Mouse (Mus musculus) liver, embryonic 16.5 days (tissue): ENCODE results near the gene Itga9. TPM values are rescaled to one million over a fixed set of nuclear protein-coding genes. Genes with fewer than 3 reads are reported as not detected.

Experiments
- ATAC-seq: fragments of 200-750 bp; cut with Nextera tagmentation; 2 replicates; pipeline ENCODE4 v1.8.0; 2017; ENCODE audit warnings: low read depth, mild to moderate bottlenecking, moderate number of reproducible peaks, moderate library complexity
- H3K27ac ChIP-seq: fragments of 300-500 bp; sonication (generic); 2 replicates; pipeline ENCODE4 v1.5.1; 2014; ENCODE audit warnings: mild to moderate bottlenecking, low read length
- H3K27me3 ChIP-seq: fragments of 300-500 bp; sonication (generic); 2 replicates; pipeline ENCODE4 v1.6.1; 2014; ENCODE audit warnings: low read depth, low read length, mixed read lengths; ENCODE audit not compliant: control insufficient read depth, insufficient read depth
- H3K36me3 ChIP-seq: fragments of 300-500 bp; sonication (generic); 2 replicates; pipeline ENCODE4 v1.6.1; 2014; ENCODE audit warnings: mild to moderate bottlenecking; ENCODE audit not compliant: control insufficient read depth, insufficient read depth
- H3K4me1 ChIP-seq: fragments of 300-500 bp; sonication (generic); 2 replicates; pipeline ENCODE4 v1.6.1; 2014; ENCODE audit warnings: low read depth, low read length, mixed read lengths; ENCODE audit not compliant: control insufficient read depth
- H3K4me2 ChIP-seq: fragments of 300-500 bp; sonication (generic); 2 replicates; pipeline ENCODE4 v1.6.1; 2014; ENCODE audit warnings: low read depth, low read length, mixed read lengths
- H3K4me3 ChIP-seq: fragments of 300-500 bp; sonication (generic); 2 replicates; pipeline ENCODE4 v1.5.1; 2014; ENCODE audit warnings: low read depth, mild to moderate bottlenecking, low read length
- H3K9ac ChIP-seq: fragments of 300-500 bp; sonication (generic); 2 replicates; pipeline ENCODE4 v1.6.1; 2014; ENCODE audit warnings: low read depth, low read length
- H3K9me3 ChIP-seq: fragments of 300-500 bp; sonication (generic); replicated peaks from 2 replicates; pipeline ENCODE4 v1.6.1; 2016; ENCODE audit warnings: low read length; ENCODE audit not compliant: control insufficient read depth
- WGBS: fragments of 180-500 bp; shearing (Covaris S2); extraction: QIAGEN DNeasy Blood & Tissue Kit; methylation state at CpG from one replicate; pipeline ENCODE4 v1.1.7; 2014; ENCODE audit not compliant: insufficient replicate concordance; 5-methylcytosine and 5-hydroxymethylcytosine counted together
- polyA plus RNA-seq: library from polyadenylated mRNA; unstranded; fragments of >200 nt; fragmentation: Nextera tagmentation; extraction: Ambion mirVana; gene quantifications from 2 replicates; pipeline ENCODE4 v1.2.1, GENCODE M21; 2015

The Itga9 gene
- polyA plus RNA-seq, 1 experiment from 2014 or later = 1.4 TPM

DNA sequence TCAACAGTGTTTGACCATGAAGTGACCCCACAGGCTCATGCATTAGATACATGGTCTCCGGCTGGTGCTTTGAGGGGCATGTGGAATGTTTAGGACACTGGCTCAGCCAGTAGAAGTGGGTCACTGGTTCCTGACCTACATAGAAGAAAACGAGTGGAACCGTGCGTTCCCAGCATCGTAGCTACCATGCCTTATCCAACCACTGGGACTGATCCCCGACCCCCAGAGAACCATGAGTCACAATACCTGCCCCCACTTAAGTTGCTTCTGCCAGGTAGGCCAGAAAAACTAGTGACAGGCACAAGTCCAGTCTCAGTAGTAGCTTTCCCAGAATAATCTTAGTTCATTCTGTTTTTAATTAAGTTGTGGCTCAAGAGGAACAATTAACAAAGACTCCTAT lies 121.8 kb downstream of the Itga9 start:
- H3K27me3 ChIP-seq = no peaks in the 10 kb centered on the region
- 74% methylated on average over 6 of the region's 6 CpGs for WGBS
- no peak for ATAC-seq

DNA sequence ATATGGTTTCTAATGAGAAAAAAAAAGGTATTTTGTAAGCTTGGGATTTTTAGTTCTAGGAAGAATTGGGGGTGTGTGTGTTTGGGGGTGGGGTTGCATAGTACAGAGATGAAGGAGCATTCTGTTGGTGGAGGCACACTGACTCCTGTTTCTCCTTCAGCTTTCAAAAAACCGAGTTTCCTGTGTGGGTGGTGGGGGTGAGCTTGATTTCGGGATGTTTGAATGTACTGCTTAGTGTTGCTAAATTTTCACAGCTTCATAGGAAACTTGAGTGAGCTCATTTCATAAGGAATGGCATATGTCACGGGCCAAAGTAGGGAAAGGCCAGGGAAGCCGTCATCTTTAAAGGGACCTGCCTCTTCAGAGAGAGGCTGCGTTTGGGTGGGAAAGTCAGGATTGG lies 122.5 kb downstream of the Itga9 start:
- no peak overlapping the region for H3K4me2 ChIP-seq
- no peak overlapping the region for H3K4me3 ChIP-seq
- H3K27me3 ChIP-seq = no peaks in the 10 kb centered on the region
- no peaks in the 10 kb centered on the region for H3K4me1 ChIP-seq
- H3K36me3 ChIP-seq = no peaks in the 10 kb centered on the region
- H3K9ac ChIP-seq = no peak overlapping the region
- WGBS = 56% methylated on average over 5 of the region's 5 CpGs
- no peak for ATAC-seq
- no peaks in the 10 kb centered on the region for H3K9me3 ChIP-seq
- H3K27ac ChIP-seq = no peak overlapping the region

More for the DNA sequence above, 121.8 kb downstream of the Itga9 start:
- H3K4me2 ChIP-seq = no peak overlapping the region
- H3K27ac ChIP-seq = no peak overlapping the region
- H3K4me1 ChIP-seq = no peaks in the 10 kb centered on the region
- no peaks in the 10 kb centered on the region for H3K9me3 ChIP-seq
- H3K36me3 ChIP-seq = no peaks in the 10 kb centered on the region
- H3K9ac ChIP-seq = no peak overlapping the region
- no peak overlapping the region for H3K4me3 ChIP-seq

- H3K4me1 ChIP-seq = no peaks in the 10 kb centered on the region
- no peaks in the 10 kb centered on the region for H3K27me3 ChIP-seq
- H3K9ac ChIP-seq = no peak overlapping the region
- no peak overlapping the region for H3K27ac ChIP-seq
- no peak for ATAC-seq
- no peak overlapping the region for H3K4me2 ChIP-seq
- H3K36me3 ChIP-seq = no peaks in the 10 kb centered on the region
- WGBS = 76% methylated on average over 8 of the region's 8 CpGs
- no peaks in the 10 kb centered on the region for H3K9me3 ChIP-seq
- H3K4me3 ChIP-seq = no peak overlapping the region
Observed at GRCm38 (mm10) chr9:118730172-118730571, 123.7 kb downstream of the Itga9 start.

- H3K4me2 ChIP-seq = no peak overlapping the region
- no peak overlapping the region for H3K4me3 ChIP-seq
- no peak for ATAC-seq
- 32% methylated on average over 5 of the region's 5 CpGs for WGBS
- H3K27ac ChIP-seq = no peak overlapping the region
- H3K9ac ChIP-seq = no peak overlapping the region
- H3K36me3 ChIP-seq = no peaks in the 10 kb centered on the region
- no peaks in the 10 kb centered on the region for H3K9me3 ChIP-seq
- H3K4me1 ChIP-seq = no peaks in the 10 kb centered on the region
- no peaks in the 10 kb centered on the region for H3K27me3 ChIP-seq
Observed at GRCm38 (mm10) chr9:118730871-118731390, 124.4 kb downstream of the Itga9 start.

GRCm38 (mm10) chr9:118731650-118732049 lies 125.2 kb downstream of the Itga9 start:
- Histone ChIP-seq H3K9me3 (no peaks in the 10 kb centered on the region), H3K27ac (no peak overlapping the region), H3K4me3 (no peak overlapping the region), H3K4me1 (no peaks in the 10 kb centered on the region), H3K27me3 (no peaks in the 10 kb centered on the region), H3K4me2 (no peak overlapping the region), H3K36me3 (no peaks in the 10 kb centered on the region), H3K9ac (no peak overlapping the region)
- ATAC-seq = no peak
- 39% methylated on average over 6 of the region's 6 CpGs for WGBS

DNA sequence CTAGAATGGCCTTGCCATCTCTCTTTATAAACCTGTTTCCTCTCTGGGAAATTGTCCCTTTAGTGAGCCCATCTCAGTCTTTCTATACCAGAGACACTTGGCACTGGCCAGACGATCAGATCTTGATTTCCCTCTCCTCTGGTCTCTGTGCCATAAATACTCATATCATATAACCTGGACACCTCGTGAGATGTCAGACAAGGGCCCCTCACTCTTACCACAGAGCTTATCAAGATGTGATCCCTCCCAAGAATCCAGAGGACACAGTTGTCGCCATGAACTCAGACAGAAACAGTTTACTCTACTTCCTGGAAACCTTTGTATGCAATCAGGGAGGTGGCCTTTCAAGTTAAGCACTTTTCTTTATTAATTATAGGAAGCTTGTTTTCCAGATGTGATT lies 127.1 kb downstream of the Itga9 start:
- Histone ChIP-seq H3K9ac (no peak overlapping the region), H3K9me3 (no peaks in the 10 kb centered on the region), H3K4me3 (no peak overlapping the region), H3K4me2 (no peak overlapping the region), H3K4me1 (no peaks in the 10 kb centered on the region), H3K36me3 (no peaks in the 10 kb centered on the region), H3K27ac (no peak overlapping the region), H3K27me3 (no peaks in the 10 kb centered on the region)
- no peak for ATAC-seq
- 32% methylated on average over 3 of the region's 3 CpGs for WGBS

DNA sequence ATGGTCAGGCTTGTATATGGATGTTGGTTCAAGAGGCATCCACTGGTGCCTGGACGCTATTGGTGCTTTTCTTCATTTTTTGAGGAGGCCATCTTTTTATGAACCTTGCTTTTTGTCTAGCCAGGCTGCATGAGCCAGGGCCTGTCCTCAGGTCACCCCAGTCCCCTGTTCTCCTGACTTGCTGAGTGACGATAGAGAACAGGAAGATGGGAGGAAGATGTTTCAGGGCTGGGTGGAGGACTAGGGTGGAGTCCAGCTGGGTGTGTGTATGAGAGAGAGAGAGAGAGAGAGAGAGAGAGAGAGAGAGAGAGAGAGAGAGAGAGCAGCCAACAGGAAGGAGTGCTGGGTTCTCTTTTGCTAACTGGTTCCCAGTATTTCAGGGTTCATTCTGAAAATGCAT lies 130.6 kb downstream of the Itga9 start:
- ATAC-seq = no peak
- WGBS = 38% methylated on average over 2 of the region's 2 CpGs
- Histone ChIP-seq H3K4me1 (no peaks in the 10 kb centered on the region), H3K4me2 (no peak overlapping the region), H3K4me3 (no peak overlapping the region), H3K27me3 (no peaks in the 10 kb centered on the region), H3K9ac (no peak overlapping the region), H3K9me3 (no peaks in the 10 kb centered on the region), H3K36me3 (no peaks in the 10 kb centered on the region), H3K27ac (no peak overlapping the region)

- Histone ChIP-seq H3K27me3 (no peaks in the 10 kb centered on the region), H3K4me1 (no peaks in the 10 kb centered on the region), H3K4me2 (no peak overlapping the region), H3K36me3 (no peaks in the 10 kb centered on the region), H3K27ac (no peak overlapping the region), H3K9ac (no peak overlapping the region), H3K4me3 (no peak overlapping the region), H3K9me3 (no peaks in the 10 kb centered on the region)
- 65% methylated on average over 9 of the region's 9 CpGs for WGBS
- no peak for ATAC-seq
Observed at GRCm38 (mm10) chr9:118737601-118738137, 131.2 kb downstream of the Itga9 start.

GRCm38 (mm10) chr9:118738311-118738710 lies 131.8 kb downstream of the Itga9 start:
- H3K4me2 ChIP-seq = no peak overlapping the region
- H3K36me3 ChIP-seq = no peaks in the 10 kb centered on the region
- H3K9me3 ChIP-seq = no peaks in the 10 kb centered on the region
- no peaks in the 10 kb centered on the region for H3K27me3 ChIP-seq
- H3K27ac ChIP-seq = no peak overlapping the region
- ATAC-seq = no peak
- WGBS = 61% methylated on average over 5 of the region's 5 CpGs
- H3K9ac ChIP-seq = no peak overlapping the region
- H3K4me3 ChIP-seq = no peak overlapping the region
- H3K4me1 ChIP-seq = no peaks in the 10 kb centered on the region
